Mouse (Mus musculus) forebrain, embryonic 14.5 days (tissue): ENCODE data around the gene Zfyve9. TPM values are rescaled to one million over a fixed set of nuclear protein-coding genes. Genes with fewer than 3 reads are reported as not detected.
A peak's percentile ranks its signal among the peaks of the same experiment; 100 is the strongest.
"Not testable (repeated sequence)": the region's sequence is repeated elsewhere in the genome, so short reads cannot be mapped to it uniquely, and the experiment has no call there.

Experiments used
- ATAC-seq: fragments of 200-750 bp; cut with Nextera tagmentation; 2 replicates; pipeline ENCODE4 v1.8.0; 2017; ENCODE audit warnings: mild to moderate bottlenecking, moderate library complexity
- DNase-seq: peaks from one replicate; pipeline ENCODE4 v3.0.0-alpha.2; 2015; ENCODE audit warnings: low spot score
- H3K27ac ChIP-seq: fragments of 300-500 bp; sonication (generic); 2 replicates; pipeline ENCODE4 v1.5.1; 2014; ENCODE audit warnings: low read depth, mild to moderate bottlenecking, control low read depth, low read length, moderate library complexity
- H3K27me3 ChIP-seq: fragments of 300-500 bp; sonication (generic); replicated peaks from 2 replicates; pipeline ENCODE4 v1.6.1; 2014; ENCODE audit warnings: low read length, control low read depth, mixed read lengths; ENCODE audit not compliant: control insufficient read depth, insufficient read depth
- H3K36me3 ChIP-seq: fragments of 300-500 bp; sonication (generic); 2 replicates; pipeline ENCODE4 v1.6.1; 2014; ENCODE audit warnings: low read length, control low read depth; ENCODE audit not compliant: control insufficient read depth, insufficient read depth
- H3K4me1 ChIP-seq: fragments of 300-500 bp; sonication (generic); 2 replicates; pipeline ENCODE4 v1.6.1; 2014; ENCODE audit warnings: antibody characterized with exemption, low read length, control low read depth; ENCODE audit not compliant: control insufficient read depth, insufficient read depth
- H3K4me2 ChIP-seq: fragments of 300-500 bp; sonication (generic); 2 replicates; pipeline ENCODE4 v1.6.1; 2014; ENCODE audit warnings: mild to moderate bottlenecking, control low read depth, low read length
- H3K4me3 ChIP-seq: fragments of 300-500 bp; sonication (generic); 2 replicates; pipeline ENCODE4 v1.5.1; 2014; ENCODE audit warnings: low read depth, low read length, control low read depth
- H3K9ac ChIP-seq: fragments of 300-500 bp; sonication (generic); 2 replicates; pipeline ENCODE4 v1.6.1; 2014; ENCODE audit warnings: mild to moderate bottlenecking, low read length, control low read depth, moderate library complexity
- H3K9me3 ChIP-seq: fragments of 300-500 bp; sonication (generic); replicated peaks from 2 replicates; pipeline ENCODE4 v1.6.1; 2016; ENCODE audit warnings: low read length, control low read depth, mixed read lengths; ENCODE audit not compliant: control insufficient read depth
- WGBS: fragments of 180-500 bp; shearing (Covaris S2); extraction: QIAGEN DNeasy Blood & Tissue Kit; methylation state at CpG from one replicate; pipeline ENCODE4 v1.1.7; 2014; 5-methylcytosine and 5-hydroxymethylcytosine counted together
- polyA plus RNA-seq: library from polyadenylated mRNA; unstranded; fragments of >200 nt; fragmentation: Nextera tagmentation; extraction: Ambion mirVana; gene quantifications from 2 replicates; pipeline ENCODE4 v1.2.1, GENCODE M21; 2014

Gene Zfyve9
- polyA plus RNA-seq, 1 experiment from 2014 or later = 4.9 TPM

DNA sequence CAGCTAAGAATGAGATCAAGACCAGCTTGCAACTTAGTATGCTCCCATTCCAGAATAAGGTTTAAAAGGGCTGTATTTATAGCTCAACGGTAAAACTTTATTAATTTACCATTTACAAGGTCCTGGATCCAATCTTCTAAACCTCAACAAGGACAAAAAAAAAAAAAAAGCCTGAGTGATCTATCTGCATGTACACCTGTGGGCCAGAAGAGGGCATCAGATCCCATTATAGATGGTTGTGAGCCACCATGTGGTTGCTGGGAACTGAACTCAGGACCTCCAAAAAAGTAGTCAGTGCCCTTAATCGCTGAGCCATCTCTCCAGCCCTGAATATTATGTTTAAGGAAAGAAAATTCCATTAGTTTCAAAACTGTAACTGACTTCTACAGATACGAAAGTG, 90.1 kb downstream of the Zfyve9 start:
- ATAC-seq = no peak
- H3K9ac ChIP-seq = no peak overlapping the region
- WGBS = 93% methylated on average over 3 of the region's 3 CpGs
- no peak overlapping the region for H3K27ac ChIP-seq
- peaks cover 23% of the 10 kb centered on the region for H3K36me3 ChIP-seq
- no peak overlapping the region for H3K4me3 ChIP-seq
- no peak for DNase-seq
- H3K4me1 ChIP-seq = no peaks in the 10 kb centered on the region
- no peaks in the 10 kb centered on the region for H3K27me3 ChIP-seq
- H3K4me2 ChIP-seq = no peak overlapping the region
- H3K9me3 ChIP-seq = no peaks in the 10 kb centered on the region

DNA sequence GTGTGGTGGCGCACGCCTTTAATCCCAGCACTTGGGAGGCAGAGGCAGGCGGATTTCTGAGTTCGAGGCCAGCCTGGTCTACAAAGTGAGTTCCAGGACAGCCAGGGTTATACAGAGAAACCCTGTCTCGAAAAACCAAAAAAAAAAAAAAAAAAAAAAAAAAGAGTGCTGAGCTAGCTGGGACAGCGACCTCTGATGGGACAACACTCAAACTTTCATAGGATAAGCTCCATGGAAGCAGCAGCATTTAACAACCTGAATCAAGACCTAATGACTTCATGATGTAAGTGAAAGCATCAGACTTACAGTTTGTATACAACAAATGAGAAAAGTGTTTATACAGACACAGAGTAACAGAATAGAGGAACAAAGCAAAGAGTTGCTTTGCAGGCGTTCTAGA, 93.5 kb downstream of the Zfyve9 start:
- peaks cover 32% of the 10 kb centered on the region for H3K36me3 ChIP-seq
- ATAC-seq, H3K4me3 ChIP-seq, H3K27me3 ChIP-seq, DNase-seq, H3K4me1 ChIP-seq, H3K9me3 ChIP-seq, H3K9ac ChIP-seq, H3K4me2 ChIP-seq, H3K27ac ChIP-seq: not testable (repeated sequence)
- 95% methylated on average over 6 of the region's 7 CpGs for WGBS

DNA sequence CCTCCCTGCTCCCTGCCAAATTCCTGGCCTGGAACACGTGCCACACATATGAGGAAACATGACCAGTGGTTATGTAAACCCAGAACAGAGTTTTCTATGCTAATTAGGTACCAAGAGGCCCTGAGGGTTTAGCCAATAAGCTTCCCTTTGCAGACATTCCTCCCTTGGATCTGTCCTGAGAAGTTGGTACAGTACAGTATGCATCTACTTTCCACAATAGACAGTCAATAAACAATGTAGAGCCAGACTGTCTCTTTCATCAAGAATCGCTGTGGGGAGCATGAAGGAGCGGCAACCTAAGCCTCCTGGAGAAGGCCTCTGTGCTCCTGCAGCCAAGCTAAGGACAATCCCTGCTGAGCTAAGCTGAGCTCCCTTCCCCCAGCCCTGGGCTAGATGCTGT, 94.4 kb downstream of the Zfyve9 start:
- H3K4me3 ChIP-seq = no peak overlapping the region
- DNase-seq (no peak), ATAC-seq (no peak)
- H3K9ac ChIP-seq = no peak overlapping the region
- no peak overlapping the region for H3K27ac ChIP-seq
- no peaks in the 10 kb centered on the region for H3K9me3 ChIP-seq
- no peaks in the 10 kb centered on the region for H3K27me3 ChIP-seq
- 43% methylated on average over 3 of the region's 3 CpGs for WGBS
- H3K36me3 ChIP-seq = peaks cover 26% of the 10 kb centered on the region
- no peak overlapping the region for H3K4me2 ChIP-seq
- no peaks in the 10 kb centered on the region for H3K4me1 ChIP-seq

DNA sequence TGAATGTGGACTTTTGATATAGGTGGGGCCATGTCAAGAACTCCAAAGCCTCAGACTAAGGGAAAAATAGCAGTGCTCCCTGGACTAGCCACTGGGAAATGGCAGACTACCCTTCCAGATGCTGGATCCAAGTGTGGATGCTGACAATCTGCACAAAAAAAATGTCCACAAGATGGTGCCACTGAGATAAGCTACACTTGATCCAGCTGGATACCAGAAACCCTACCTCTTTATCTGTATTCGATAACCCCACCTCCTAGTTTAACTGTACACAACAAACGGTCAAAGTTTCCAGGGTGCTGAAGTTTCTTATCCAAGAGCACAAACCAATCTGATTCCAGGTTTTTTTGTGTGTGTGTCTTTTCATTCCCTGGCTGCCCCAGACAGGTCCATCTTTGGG, 116.2 kb downstream of the Zfyve9 start:
- DNase-seq (peak; percentile 51), ATAC-seq (no peak)
- Histone ChIP-seq H3K9ac (no peak overlapping the region), H3K27ac (no peak overlapping the region), H3K4me1 (no peaks in the 10 kb centered on the region), H3K4me2 (no peak overlapping the region), H3K4me3 (no peak overlapping the region), H3K9me3 (no peaks in the 10 kb centered on the region), H3K36me3 (peaks cover 20% of the 10 kb centered on the region), H3K27me3 (no peaks in the 10 kb centered on the region)
- 80% methylated on average over 2 of the region's 2 CpGs for WGBS

DNA sequence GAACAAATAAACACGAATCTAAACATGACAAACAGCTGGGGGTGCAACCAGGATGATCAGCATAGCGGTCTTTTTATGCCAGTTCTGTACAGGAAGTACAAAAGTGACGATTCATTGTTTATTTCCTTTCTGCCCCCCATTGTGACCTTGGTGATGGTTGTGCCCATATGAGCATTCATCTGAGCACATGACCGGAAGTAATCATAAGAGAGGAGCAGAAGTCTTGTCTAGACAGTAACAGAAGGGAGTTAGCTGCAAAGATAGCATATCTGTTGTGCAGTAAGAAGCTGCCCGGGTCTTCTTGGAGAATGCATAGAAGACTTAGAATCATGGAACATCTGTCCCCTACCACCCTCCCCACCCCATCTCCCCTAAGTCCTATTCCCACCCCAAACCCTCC, 141.8 kb downstream of the Zfyve9 start:
- Histone ChIP-seq H3K4me1 (no peaks in the 10 kb centered on the region), H3K9ac (no peak overlapping the region), H3K36me3 (peaks cover 61% of the 10 kb centered on the region), H3K4me3 (no peak overlapping the region), H3K27ac (no peak overlapping the region), H3K4me2 (no peak overlapping the region), H3K27me3 (no peaks in the 10 kb centered on the region), H3K9me3 (no peaks in the 10 kb centered on the region)
- ATAC-seq = no peak
- DNase-seq = no peak
- WGBS = 90% methylated on average over 5 of the region's 5 CpGs

DNA sequence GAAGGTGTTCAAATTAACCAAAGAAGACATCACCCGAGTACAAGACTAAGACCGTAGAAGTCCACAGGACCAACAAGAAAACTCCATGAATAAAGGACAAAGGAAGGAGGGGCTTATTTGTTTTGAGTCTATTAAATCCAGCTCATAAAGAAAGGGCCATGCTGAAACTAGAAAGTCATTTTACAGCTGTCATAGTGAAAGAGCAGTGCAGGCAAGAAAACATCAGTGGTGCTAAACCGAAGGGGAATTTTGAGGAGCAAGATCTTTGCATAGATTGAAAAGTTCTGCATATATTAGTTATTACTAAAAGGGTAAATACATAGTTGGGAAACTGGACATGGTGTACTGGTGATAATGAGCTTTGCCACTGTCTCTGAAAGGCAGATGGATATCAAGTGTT, 142.9 kb downstream of the Zfyve9 start:
- no peaks in the 10 kb centered on the region for H3K4me1 ChIP-seq
- no peaks in the 10 kb centered on the region for H3K9me3 ChIP-seq
- ATAC-seq = no peak
- no peak overlapping the region for H3K4me2 ChIP-seq
- H3K27me3 ChIP-seq = no peaks in the 10 kb centered on the region
- peaks cover 69% of the 10 kb centered on the region for H3K36me3 ChIP-seq
- H3K4me3 ChIP-seq = no peak overlapping the region
- DNase-seq = no peak
- no peak overlapping the region for H3K27ac ChIP-seq
- no peak overlapping the region for H3K9ac ChIP-seq
- 82% methylated on average over 3 of the region's 3 CpGs for WGBS

DNA sequence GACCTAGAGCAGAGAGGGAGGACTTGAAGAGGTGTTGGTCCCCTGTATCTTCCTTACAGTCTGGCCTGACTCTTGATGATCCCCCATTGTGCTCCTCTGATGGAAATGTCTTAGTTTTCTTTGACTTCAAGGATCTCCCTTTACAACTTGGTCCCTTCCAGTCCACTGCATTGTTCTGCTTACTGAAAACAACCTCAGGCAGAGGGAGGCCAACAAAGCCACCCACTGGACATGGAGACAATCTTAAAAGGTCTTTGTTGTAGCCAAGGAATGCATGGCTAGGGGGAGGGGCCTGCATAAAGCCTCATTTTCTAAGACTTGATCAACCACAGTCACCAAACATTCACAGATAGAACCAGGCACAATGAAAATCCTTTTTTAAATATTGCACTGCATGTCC, 145.5 kb downstream of the Zfyve9 start:
- peaks cover 75% of the 10 kb centered on the region for H3K36me3 ChIP-seq
- no peaks in the 10 kb centered on the region for H3K4me1 ChIP-seq
- H3K27me3 ChIP-seq = no peaks in the 10 kb centered on the region
- H3K4me3 ChIP-seq = no peak overlapping the region
- no peak overlapping the region for H3K27ac ChIP-seq
- H3K9me3 ChIP-seq = no peaks in the 10 kb centered on the region
- H3K9ac ChIP-seq = no peak overlapping the region
- H3K4me2 ChIP-seq = no peak overlapping the region
- ATAC-seq = no peak
- no peak for DNase-seq

DNA sequence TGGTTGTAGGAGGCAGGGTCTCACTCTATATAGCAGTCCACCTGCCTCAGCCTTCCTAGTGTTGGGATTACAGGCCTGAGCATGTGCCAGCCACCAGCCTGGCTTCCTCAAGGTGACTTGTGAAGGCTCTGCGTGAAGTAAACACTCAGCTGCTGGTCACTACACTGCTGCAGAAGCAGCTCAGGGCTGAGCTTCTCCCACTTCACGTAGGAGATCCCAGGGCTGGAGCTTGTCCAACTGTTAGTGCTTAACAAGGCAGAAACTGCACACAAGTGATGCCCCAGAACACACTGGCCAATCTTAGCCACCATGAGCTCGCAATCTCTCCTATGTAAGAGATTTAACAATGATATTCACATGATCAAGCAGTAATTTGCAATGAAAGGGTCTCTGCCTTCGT, 145.9 kb downstream of the Zfyve9 start:
- no peak overlapping the region for H3K4me2 ChIP-seq
- no peak overlapping the region for H3K4me3 ChIP-seq
- H3K4me1 ChIP-seq = no peaks in the 10 kb centered on the region
- no peak for DNase-seq
- no peaks in the 10 kb centered on the region for H3K9me3 ChIP-seq
- WGBS = 51% methylated on average over 4 of the region's 4 CpGs
- H3K9ac ChIP-seq = no peak overlapping the region
- ATAC-seq = no peak
- H3K27ac ChIP-seq = no peak overlapping the region
- peaks cover 79% of the 10 kb centered on the region for H3K36me3 ChIP-seq
- no peaks in the 10 kb centered on the region for H3K27me3 ChIP-seq

DNA sequence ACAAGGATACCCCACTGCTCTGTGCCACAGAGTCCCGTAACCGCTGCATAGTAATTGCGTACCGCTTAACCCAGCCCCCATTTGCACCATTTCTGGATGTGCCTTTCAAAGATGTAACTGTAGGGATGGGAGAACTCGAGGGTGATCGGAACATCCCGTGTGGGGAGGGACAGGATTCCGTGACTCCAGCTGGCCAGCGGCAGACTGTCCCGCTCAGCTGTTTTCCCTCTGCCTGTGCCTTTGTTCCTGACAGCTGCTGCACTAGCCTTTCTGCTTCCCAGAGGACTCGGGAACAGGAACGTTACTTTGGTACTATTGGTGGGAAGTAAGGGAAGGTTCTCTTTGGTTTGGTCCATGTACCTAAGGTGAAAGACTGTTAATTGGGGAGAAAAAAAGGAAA, 146.9 kb downstream of the Zfyve9 start:
- Histone ChIP-seq H3K4me2 (no peak overlapping the region), H3K27me3 (no peaks in the 10 kb centered on the region), H3K36me3 (peaks cover 82% of the 10 kb centered on the region), H3K9ac (no peak overlapping the region), H3K4me3 (no peak overlapping the region), H3K4me1 (no peaks in the 10 kb centered on the region), H3K9me3 (no peaks in the 10 kb centered on the region), H3K27ac (no peak overlapping the region)
- 83% methylated on average over 12 of the region's 12 CpGs for WGBS
- ATAC-seq (no peak), DNase-seq (no peak)

DNA sequence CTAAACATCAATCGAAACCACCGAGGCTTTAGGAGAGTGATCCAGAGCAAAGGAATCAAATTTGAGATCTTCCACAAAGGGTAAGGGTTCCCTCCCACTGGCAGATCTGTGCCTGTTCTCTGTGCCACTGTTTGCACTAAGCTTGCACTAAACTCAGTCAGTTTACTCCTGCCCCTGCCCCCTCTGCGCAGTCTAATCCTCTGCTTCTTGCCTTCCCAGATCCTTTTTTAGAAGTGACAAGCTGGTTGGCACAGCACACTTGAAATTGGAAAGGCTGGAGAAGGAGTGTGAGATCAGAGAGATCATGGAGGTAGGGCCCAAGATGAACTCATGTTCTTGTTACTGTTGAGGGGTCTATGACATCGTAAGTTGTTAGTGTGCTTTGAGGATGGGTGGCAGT, 149.0 kb downstream of the Zfyve9 start:
- Histone ChIP-seq H3K36me3 (peaks cover 89% of the 10 kb centered on the region), H3K4me3 (no peak overlapping the region), H3K9me3 (no peaks in the 10 kb centered on the region), H3K4me2 (no peak overlapping the region), H3K4me1 (no peaks in the 10 kb centered on the region), H3K27me3 (no peaks in the 10 kb centered on the region), H3K9ac (no peak overlapping the region), H3K27ac (no peak overlapping the region)
- 93% methylated on average over 4 of the region's 4 CpGs for WGBS
- ATAC-seq (no peak), DNase-seq (no peak)
